Mouse (Mus musculus) inflammation-experienced regulatory T-cells, adult 6 months (primary cell): Measurements from ENCODE around the gene Klf8. TPM values are rescaled to one million over a fixed set of nuclear protein-coding genes. Genes with fewer than 3 reads are reported as not detected.

Experiments used
- ATAC-seq: one replicate; pipeline ENCODE4 v1.8.0; 2017
- polyA plus RNA-seq, 3 experiments: library from polyadenylated mRNA; unstranded; fragments of 100-300 nt; shearing (Covaris generic); gene quantifications; one replicate each; pipeline ENCODE4 v1.2.1; 2017

Klf8 gene
- polyA plus RNA-seq, 3 experiments from 2014 or later: 0.85 to 2.5 (median 1.0) TPM

- no peak for ATAC-seq
These were observed 202.3 kb downstream of the Klf8 start for GRCm38 (mm10) chrX:153439573-153439972.

- ATAC-seq: no peak
These were observed 202.8 kb downstream of the Klf8 start for GRCm38 (mm10) chrX:153440018-153440417.

Other genes with a start within 250 kb of the Klf8 start
- gene Usp51, start 231.0 kb upstream of the Klf8 start, polyA plus RNA-seq: under 1 TPM in 2 of 3 experiments, not detected in 1; 0.15 to 0.74 TPM
- 1 to 10 TPM; 1.0 to 3.1 (median 1.5) TPM for gene Mageh1, start 199.9 kb upstream of the Klf8 start, polyA plus RNA-seq
- not detected for gene Foxr2, start 118.7 kb upstream of the Klf8 start, polyA plus RNA-seq
- gene Rragb, start 97.5 kb upstream of the Klf8 start, polyA plus RNA-seq: 1 to 10 TPM; 4.2 to 8.9 (median 6.6) TPM